In genomic region chr9:55539661-55540390, GRCm38 (mm10) we compare ENCODE assay signal across 8 mouse cellular contexts. TPM values are rescaled to one million over a fixed set of nuclear protein-coding genes. Genes with fewer than 3 reads are reported as not detected.
DNase-seq lines count a peak whose midpoint lies in the region; ATAC-seq and TF ChIP-seq lines count a peak whose summit lies in the region.

No protein-coding gene starts in this region.

- TF ChIP-seq CTCF in cerebellum, adult 2 months (IDR thresholded peaks at IDR 0.05; ENCODE audit: borderline replicate concordance, insufficient read depth, low read depth, low read length): no peak

- no peak for ATAC-seq in forebrain, embryonic 15.5 days (replicated peaks)
- no peak for ATAC-seq in kidney, embryonic 16.5 days (ENCODE audit: low FRiP score, low TSS enrichment)

- H3K4me3 ChIP-seq in cerebellum, adult 2 months (replicated peaks; ENCODE audit: insufficient read depth, low read depth, low read length): no peak overlapping the region
- H3K4me3 ChIP-seq in forebrain, embryonic 15.5 days: peak overlapping the region; percentile 42
- 0 out of 2 replicates have a peak overlapping the region, but pooled peaks have one; percentile 2 for H3K4me3 ChIP-seq in kidney, embryonic 16.5 days (ENCODE audit: low read length)

- no peak overlapping the region for H3K27ac ChIP-seq in cerebellum, adult 2 months (ENCODE audit: insufficient read depth, low read length)
- H3K27ac ChIP-seq in forebrain, embryonic 15.5 days (replicated peaks): no peak overlapping the region
- no peak overlapping the region for H3K27ac ChIP-seq in kidney, embryonic 16.5 days (ENCODE audit: low read length)

- TF ChIP-seq POLR2A in cerebellum, adult 2 months (IDR thresholded peaks at IDR 0.05; ENCODE audit: borderline replicate concordance, insufficient read depth, low read length): no peak

- WGBS in cerebellum, adult 2 months: 7% methylated on average over 31 of the region's 31 CpGs
- WGBS in forebrain, embryonic 15.5 days: 3% methylated on average over 31 of the region's 31 CpGs
- 2% methylated on average over 31 of the region's 31 CpGs for WGBS in kidney, embryonic 16.5 days

- no peak overlapping the region for H3K9ac ChIP-seq in forebrain, embryonic 15.5 days (replicated peaks)
- no peak overlapping the region for H3K9ac ChIP-seq in kidney, embryonic 16.5 days (replicated peaks; ENCODE audit: low read length)

- no peaks in the 10 kb centered on the region for H3K36me3 ChIP-seq in forebrain, embryonic 15.5 days
- H3K36me3 ChIP-seq in kidney, embryonic 16.5 days (ENCODE audit: insufficient read depth, low read length): no peaks in the 10 kb centered on the region

- peak overlapping the region; percentile 56 for H3K4me2 ChIP-seq in forebrain, embryonic 15.5 days (replicated peaks)
- 0 out of 2 replicates have a peak overlapping the region, but pooled peaks have one; percentile 6 for H3K4me2 ChIP-seq in kidney, embryonic 16.5 days (replicated peaks; ENCODE audit: low read depth, low read length)

- H3K9me3 ChIP-seq in forebrain, embryonic 15.5 days: no peaks in the 10 kb centered on the region
- no peaks in the 10 kb centered on the region for H3K9me3 ChIP-seq in kidney, embryonic 16.5 days (ENCODE audit: low read length)

- DNase-seq in cerebellum, adult 2 months: peak; percentile 17 to 31
- no peak for DNase-seq in cerebellum, adult 11-12 months
- DNase-seq in B cell, adult 2 months: peak; percentile 35 to 45
- DNase-seq in retina, embryonic 14.5 days (ENCODE audit: low spot score): peak; percentile 55
- no peak for DNase-seq in lung, postnatal 14 days
- DNase-seq in lung, postnatal 36 days: no peak

- H3K27me3 ChIP-seq in cerebellum, adult 2 months (ENCODE audit: control insufficient read depth, insufficient read depth, low read length): peaks cover 34% of the 10 kb centered on the region; the same call in 1 of the 2 replicates
- H3K27me3 ChIP-seq in forebrain, embryonic 15.5 days: peaks cover 61% of the 10 kb centered on the region
- peaks cover 87% of the 10 kb centered on the region for H3K27me3 ChIP-seq in kidney, embryonic 16.5 days (ENCODE audit: insufficient read depth, low read length)

- H3K4me1 ChIP-seq in cerebellum, adult 2 months (ENCODE audit: control insufficient read depth, insufficient read depth, low read length): no peaks in the 10 kb centered on the region
- H3K4me1 ChIP-seq in forebrain, embryonic 15.5 days: peaks cover 44% of the 10 kb centered on the region
- H3K4me1 ChIP-seq in kidney, embryonic 16.5 days (ENCODE audit: insufficient read depth, low read length): peaks cover 24% of the 10 kb centered on the region; the same call in 1 of the 2 replicates

RNA-seq across cellular contexts. Expression of gene Isl2, which starts 1.4 kb away (rescaled TPM):
- 0.23 and 0.46 TPM in 2 replicates for polyA plus RNA-seq in cerebellum, adult 2 months (2012; rRNA removed)
- 0.11 and 0.33 TPM in 2 replicates for polyA plus RNA-seq in forebrain, embryonic 15.5 days (2015; fragmentation: Nextera tagmentation; extraction: Ambion mirVana)
- polyA plus RNA-seq in kidney, embryonic 16.5 days (2015; fragmentation: Nextera tagmentation; extraction: Ambion mirVana): not detected in 2 replicates

RNA-seq across cellular contexts. Expression of gene Etfa, which starts 27.8 kb away (rescaled TPM):
- 62.3 and 72.3 TPM in 2 replicates for polyA plus RNA-seq in cerebellum, adult 2 months (2012; rRNA removed)
- 96.2 and 97.4 TPM in 2 replicates for polyA plus RNA-seq in forebrain, embryonic 15.5 days (2015; fragmentation: Nextera tagmentation; extraction: Ambion mirVana)
- polyA plus RNA-seq in kidney, embryonic 16.5 days (2015; fragmentation: Nextera tagmentation; extraction: Ambion mirVana): 226 and 242 TPM in 2 replicates

Comparison
In these comparisons a context has a peak if more than half of its experiments do, and no peak if none do; other contexts are left out.
1. DNase-seq: peak in cerebellum, adult 2 months (2 of 2), B cell, adult 2 months (2 of 2) and retina, embryonic 14.5 days (single experiment); none in cerebellum, adult 11-12 months (single experiment), lung, postnatal 14 days (single experiment) and lung, postnatal 36 days (single experiment).